Mouse (Mus musculus): ENCODE data around the gene Hmgxb4.

GRCm38 (mm10) chr8:75071627-75072346 lies 78.6 kb downstream of the Hmgxb4 start:
- TF ChIP-seq CTCF (IDR thresholded peaks at IDR 0.05; ENCODE audit: extremely low read depth, insufficient read depth, insufficient read length, insufficient replicate concordance) (peak; percentile 81; the same call in 1 of the 2 replicates), POLR2A (IDR thresholded peaks at IDR 0.05; ENCODE audit: low read depth, low read length) (no peak)

All from spleen, adult 2 months (tissue).